Mouse (Mus musculus) monocyte, adult 5-6 weeks (primary cell): Measurements from ENCODE around the gene Tceal5. TPM values are rescaled to one million over a fixed set of nuclear protein-coding genes. Genes with fewer than 3 reads are reported as not detected.
A peak's percentile ranks its signal among the peaks of the same experiment; 100 is the strongest.

ENCODE experiments used
- ATAC-seq: fragments of 153-309, 156-312 bp; replicated peaks from 2 replicates; pipeline ENCODE4 v1.8.0; 2017; ENCODE audit warnings: mild to moderate bottlenecking; ENCODE audit not compliant: low TSS enrichment, insufficient number of reproducible peaks, severe bottlenecking, poor library complexity, low FRiP score
- total RNA-seq: library from RNA; stranded (forward); fragments of 200-1000, 200-491, 200-594 nt; gene quantifications from 3 replicates; pipeline ENCODE4 v1.2.3, GENCODE M21; 2017

Tceal5 gene
- total RNA-seq, 1 experiment from 2014 or later, result not detected

DNA sequence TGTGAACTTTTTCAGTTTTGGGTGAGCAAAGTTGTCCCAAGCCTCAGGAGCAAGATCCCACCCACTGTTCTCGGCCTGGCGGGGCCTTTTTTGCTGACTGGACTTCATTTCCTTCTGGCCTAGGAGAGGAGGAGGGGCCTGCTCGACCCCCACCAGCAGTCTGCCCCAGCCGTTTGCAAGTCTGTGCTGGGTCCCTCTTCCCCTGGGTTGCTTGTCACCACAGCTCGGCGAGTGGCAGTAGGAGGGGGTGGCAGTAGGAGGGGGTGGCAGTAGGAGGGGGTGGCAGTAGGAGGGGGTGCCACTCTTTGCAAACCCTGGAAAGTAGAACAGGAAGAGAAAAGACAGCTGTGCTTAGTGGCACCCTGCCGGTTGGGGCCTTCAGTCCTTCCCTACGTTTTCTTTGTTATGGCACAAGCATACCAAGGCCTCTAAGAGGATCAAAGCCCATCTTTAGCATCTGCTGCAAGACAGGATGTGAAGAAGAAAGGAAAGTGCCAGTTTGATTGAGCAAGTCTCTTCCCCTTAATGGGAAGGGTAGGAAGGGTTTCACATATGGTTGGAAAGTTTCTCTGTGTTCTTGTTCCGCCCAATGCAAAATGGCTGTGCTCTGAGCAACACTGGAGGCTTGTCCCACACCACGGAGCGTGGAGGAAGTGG lies 22.7 kb downstream of the Tceal5 start:
- no peak for ATAC-seq

DNA sequence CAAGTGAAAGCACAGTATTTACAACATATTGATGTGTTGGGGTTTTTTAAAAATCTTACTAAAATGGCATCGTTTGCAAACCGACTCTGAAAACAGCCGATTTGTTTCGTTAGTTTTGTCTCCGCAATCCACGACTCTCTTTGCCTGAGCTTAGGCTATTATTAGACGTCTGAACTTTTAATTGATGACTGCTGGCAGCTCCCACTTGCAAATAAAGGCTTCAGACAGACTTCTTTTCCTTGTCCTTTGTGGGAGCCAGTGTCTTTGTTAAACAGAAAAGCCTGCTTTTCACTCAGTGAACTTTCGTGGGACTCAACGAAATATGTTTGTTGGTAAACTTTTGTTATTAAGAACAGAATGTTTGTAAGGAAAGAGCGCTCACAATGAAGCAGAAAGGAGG lies 30.9 kb downstream of the Tceal5 start:
- no peak for ATAC-seq

DNA sequence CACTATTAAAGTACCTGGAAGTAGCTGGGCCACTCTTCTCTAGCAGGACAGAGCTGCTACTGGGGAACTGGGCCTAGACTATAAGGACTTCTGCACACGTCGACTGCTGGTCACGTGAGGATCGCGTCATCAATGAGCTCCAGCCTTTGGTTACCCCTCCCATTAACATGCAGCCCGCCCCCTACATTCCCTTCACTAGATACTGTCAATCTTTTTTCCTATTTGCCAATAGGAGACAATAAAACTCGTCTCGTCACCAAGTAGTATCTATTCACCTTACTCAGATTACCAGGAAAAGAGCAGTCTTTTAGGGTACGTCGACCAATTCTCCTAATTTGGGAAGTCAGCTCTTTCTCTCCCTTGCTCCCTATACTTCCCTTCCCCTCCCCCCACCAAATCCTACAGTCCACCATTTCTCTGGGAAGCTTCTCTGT lies 31.5 kb downstream of the Tceal5 start, which contains the start of gene Tceal8:
Gene Tceal8 (minus strand): TSS at position 225 of the 434 bp plus-strand sequence.
- ATAC-seq, result peak; percentile 78

DNA sequence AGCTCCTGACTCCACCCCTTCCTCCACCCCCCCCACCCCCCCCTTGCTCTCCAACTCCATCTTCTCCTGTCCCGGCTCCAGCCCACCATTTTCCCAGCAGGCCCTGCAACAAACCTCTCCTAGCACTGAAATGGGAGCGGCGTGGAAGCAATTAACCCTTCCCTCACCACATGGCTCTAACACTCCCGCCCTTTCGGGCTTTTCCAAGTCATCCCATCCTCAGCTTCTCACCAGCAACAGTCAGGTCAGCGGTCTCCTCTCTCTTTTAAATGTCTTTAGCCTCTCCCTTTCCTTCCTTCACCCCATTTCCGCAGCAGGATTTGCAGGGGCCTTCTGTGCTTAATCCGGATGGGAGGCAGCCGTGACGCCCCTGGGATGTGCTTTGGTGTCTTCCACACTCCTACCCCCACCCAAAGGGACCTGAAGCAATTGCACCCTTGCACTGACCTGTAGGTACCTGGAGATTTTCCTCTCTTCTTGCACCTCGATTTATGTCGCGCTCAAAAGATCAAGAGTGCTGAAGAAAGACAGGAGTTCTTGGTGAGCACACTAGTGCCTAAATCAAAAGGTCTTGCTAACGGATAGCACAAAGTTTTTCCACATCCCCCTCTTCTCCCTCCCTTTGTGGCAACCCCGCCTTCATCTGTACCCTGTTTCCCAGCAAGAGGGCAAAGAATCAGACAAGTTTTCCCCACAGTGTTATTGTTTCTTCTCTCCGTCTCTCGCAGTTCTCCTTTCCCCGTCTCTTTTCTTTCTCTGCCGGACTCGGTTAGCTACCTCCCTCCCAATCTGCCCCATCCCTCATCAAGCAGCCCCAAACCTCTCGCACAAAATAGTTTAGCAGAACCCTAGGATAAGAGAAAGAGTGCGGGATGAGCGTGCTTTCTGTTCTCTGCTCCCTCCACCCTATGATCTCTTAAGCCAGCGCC lies 32.2 kb downstream of the Tceal5 start:
- ATAC-seq, result no peak

DNA sequence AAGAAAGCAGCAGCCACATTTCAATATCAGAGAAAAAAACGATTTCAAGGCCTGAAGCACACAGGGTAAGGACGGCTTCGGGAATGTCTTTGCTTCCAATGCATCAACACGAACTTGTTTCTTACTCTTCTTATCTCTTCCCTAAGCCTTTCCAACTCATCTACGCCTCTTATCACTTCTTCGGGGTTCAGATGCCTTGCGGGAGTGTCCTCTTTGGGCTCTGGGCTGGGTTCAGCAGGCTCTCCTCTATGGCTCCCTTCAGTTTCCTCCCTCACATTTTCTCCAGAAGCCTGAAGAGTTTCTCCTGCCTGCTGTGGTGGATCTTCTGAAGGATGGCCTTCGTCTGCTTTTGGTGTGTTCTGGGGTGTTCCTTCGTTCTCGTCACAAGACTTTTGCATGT lies 33.1 kb downstream of the Tceal5 start:
- no peak for ATAC-seq

Other genes starting within 250 kb of the Tceal5 start
- gene Arxes2, start 210.1 kb downstream of the Tceal5 start, total RNA-seq, result not detected in 3 replicates
- gene Arxes1, start 170.5 kb downstream of the Tceal5 start, total RNA-seq, result not detected in 3 replicates
- gene Bex2, start 135.6 kb downstream of the Tceal5 start, total RNA-seq, result not detected in 3 replicates
- not detected in 3 replicates for gene Nxf3, start 118.6 kb downstream of the Tceal5 start, total RNA-seq
- not detected in 3 replicates for gene Bex4, start 64.9 kb downstream of the Tceal5 start, total RNA-seq
- gene Tceal8, start 31.5 kb downstream of the Tceal5 start, total RNA-seq, result 6.5 to 17.3 TPM (median 15.9 TPM) in 3 replicates
- gene Tceal7, start 10.9 kb upstream of the Tceal5 start, total RNA-seq, result not detected in 3 replicates
- gene Bex1, start 11.6 kb upstream of the Tceal5 start, total RNA-seq, result not detected in 3 replicates
- gene Tceal9, start 41.2 kb upstream of the Tceal5 start, total RNA-seq, result 77.6 to 89.2 TPM (median 85.4 TPM) in 3 replicates
- 18.0 to 32.2 TPM (median 21.1 TPM) in 3 replicates for gene Bex3, start 66.4 kb upstream of the Tceal5 start, total RNA-seq